Mouse (Mus musculus): Measurements from ENCODE around the gene Plekhf1.

Plekhf1 gene

GRCm38 (mm10) chr7:38200606-38201289 is 27.1 kb downstream of the Plekhf1 start:
- peak; percentile 99 for TF ChIP-seq CTCF (conservative IDR thresholded peaks at IDR 0.05; ENCODE audit: low read length)
- TF ChIP-seq POU5F1 (IDR thresholded peaks at IDR 0.05; ENCODE audit: borderline replicate concordance, low read length): no peak
- TF ChIP-seq NANOG (IDR thresholded peaks at IDR 0.05; ENCODE audit: borderline replicate concordance, low read length): no peak
- no peaks in the 10 kb centered on the region for H3K36me3 ChIP-seq (ENCODE audit: insufficient read depth, low read length)
- H3K9me3 ChIP-seq (ENCODE audit: low read length): peaks cover 6% of the 10 kb centered on the region
- H3K4me1 ChIP-seq (replicated peaks; ENCODE audit: low read depth, low read length): peaks cover 49% of the 10 kb centered on the region
- no peaks in the 10 kb centered on the region for H3K27me3 ChIP-seq (ENCODE audit: insufficient read depth, low read length)
- peak overlapping the region; percentile 35; the same call in 1 of the 2 replicates for H3K4me3 ChIP-seq (replicated peaks; ENCODE audit: low read length)

- H3K9me3 ChIP-seq (ENCODE audit: low read length): peaks cover 6% of the 10 kb centered on the region
- H3K36me3 ChIP-seq (ENCODE audit: insufficient read depth, low read length): no peaks in the 10 kb centered on the region
- TF ChIP-seq POU5F1 (IDR thresholded peaks at IDR 0.05; ENCODE audit: borderline replicate concordance, low read length) (no peak), NANOG (IDR thresholded peaks at IDR 0.05; ENCODE audit: borderline replicate concordance, low read length) (no peak), CTCF (conservative IDR thresholded peaks at IDR 0.05; ENCODE audit: low read length) (no peak)
- no peaks in the 10 kb centered on the region for H3K27me3 ChIP-seq (ENCODE audit: insufficient read depth, low read length)
- H3K4me1 ChIP-seq (replicated peaks; ENCODE audit: low read depth, low read length): peaks cover 43% of the 10 kb centered on the region
- peak overlapping the region; percentile 35; the same call in 1 of the 2 replicates for H3K4me3 ChIP-seq (replicated peaks; ENCODE audit: low read length)
These were observed 27.8 kb downstream of the Plekhf1 start for GRCm38 (mm10) chr7:38199907-38200605.

DNA sequence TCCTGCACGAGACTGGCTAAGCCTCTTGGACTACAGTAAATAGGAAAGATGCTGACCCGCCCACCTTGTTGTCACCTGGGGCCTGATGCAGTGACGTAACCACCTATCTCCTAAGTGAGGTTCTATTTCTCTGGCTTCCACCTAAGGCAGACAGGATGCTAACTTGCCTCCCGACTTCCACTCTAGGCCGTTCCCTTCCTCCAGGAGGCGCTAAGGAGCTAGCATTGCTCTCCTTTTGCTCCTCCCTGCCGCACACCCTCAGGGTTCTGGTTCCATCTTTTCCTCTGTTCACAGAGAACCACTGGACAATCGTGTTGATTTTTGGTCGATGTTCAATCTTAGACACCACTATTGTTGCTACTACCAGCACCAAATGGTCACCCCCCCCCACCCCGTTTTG is 36.2 kb downstream of the Plekhf1 start:
- H3K27me3 ChIP-seq (ENCODE audit: insufficient read depth, low read length): no peaks in the 10 kb centered on the region
- TF ChIP-seq POU5F1 (IDR thresholded peaks at IDR 0.05; ENCODE audit: borderline replicate concordance, low read length) (no peak), CTCF (conservative IDR thresholded peaks at IDR 0.05; ENCODE audit: low read length) (peak; percentile 90)
- no peaks in the 10 kb centered on the region for H3K9me3 ChIP-seq (ENCODE audit: low read length)
- peaks cover 3% of the 10 kb centered on the region; the same call in 1 of the 2 replicates for H3K36me3 ChIP-seq (ENCODE audit: insufficient read depth, low read length)
- peak overlapping the region; percentile 39; the same call in 1 of the 2 replicates for H3K4me3 ChIP-seq (replicated peaks; ENCODE audit: low read length)
- H3K4me1 ChIP-seq (replicated peaks; ENCODE audit: low read depth, low read length): peaks cover 36% of the 10 kb centered on the region

DNA sequence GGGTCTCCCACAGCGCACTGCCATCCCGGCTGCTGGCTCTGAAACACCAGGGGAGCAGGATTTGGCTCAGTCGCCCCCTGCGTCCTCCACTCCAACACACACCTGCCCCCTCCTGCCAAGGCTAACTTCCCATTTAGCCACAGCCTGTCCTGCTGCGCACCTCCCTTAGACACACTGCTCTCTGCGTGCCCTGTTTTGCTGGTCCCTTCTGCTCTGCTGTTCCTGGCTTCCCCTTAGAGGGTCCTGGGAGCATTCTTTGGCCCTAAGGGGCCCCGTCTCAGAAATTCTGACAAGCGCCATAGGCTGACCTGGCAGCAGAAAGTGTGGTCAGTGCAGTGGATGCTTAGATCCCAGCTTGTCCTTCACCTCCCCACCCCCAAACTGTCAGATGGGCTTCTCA is 36.7 kb downstream of the Plekhf1 start:
- Histone ChIP-seq H3K9me3 (ENCODE audit: low read length) (no peaks in the 10 kb centered on the region), H3K4me3 (replicated peaks; ENCODE audit: low read length) (peak overlapping the region; percentile 39; the same call in 1 of the 2 replicates), H3K27me3 (ENCODE audit: insufficient read depth, low read length) (no peaks in the 10 kb centered on the region), H3K4me1 (replicated peaks; ENCODE audit: low read depth, low read length) (peaks cover 37% of the 10 kb centered on the region), H3K36me3 (ENCODE audit: insufficient read depth, low read length) (peaks cover 3% of the 10 kb centered on the region; the same call in 1 of the 2 replicates)
- TF ChIP-seq CTCF (conservative IDR thresholded peaks at IDR 0.05; ENCODE audit: low read length) (no peak), POU5F1 (IDR thresholded peaks at IDR 0.05; ENCODE audit: borderline replicate concordance, low read length) (no peak), NANOG (IDR thresholded peaks at IDR 0.05; ENCODE audit: borderline replicate concordance, low read length) (no peak)

DNA sequence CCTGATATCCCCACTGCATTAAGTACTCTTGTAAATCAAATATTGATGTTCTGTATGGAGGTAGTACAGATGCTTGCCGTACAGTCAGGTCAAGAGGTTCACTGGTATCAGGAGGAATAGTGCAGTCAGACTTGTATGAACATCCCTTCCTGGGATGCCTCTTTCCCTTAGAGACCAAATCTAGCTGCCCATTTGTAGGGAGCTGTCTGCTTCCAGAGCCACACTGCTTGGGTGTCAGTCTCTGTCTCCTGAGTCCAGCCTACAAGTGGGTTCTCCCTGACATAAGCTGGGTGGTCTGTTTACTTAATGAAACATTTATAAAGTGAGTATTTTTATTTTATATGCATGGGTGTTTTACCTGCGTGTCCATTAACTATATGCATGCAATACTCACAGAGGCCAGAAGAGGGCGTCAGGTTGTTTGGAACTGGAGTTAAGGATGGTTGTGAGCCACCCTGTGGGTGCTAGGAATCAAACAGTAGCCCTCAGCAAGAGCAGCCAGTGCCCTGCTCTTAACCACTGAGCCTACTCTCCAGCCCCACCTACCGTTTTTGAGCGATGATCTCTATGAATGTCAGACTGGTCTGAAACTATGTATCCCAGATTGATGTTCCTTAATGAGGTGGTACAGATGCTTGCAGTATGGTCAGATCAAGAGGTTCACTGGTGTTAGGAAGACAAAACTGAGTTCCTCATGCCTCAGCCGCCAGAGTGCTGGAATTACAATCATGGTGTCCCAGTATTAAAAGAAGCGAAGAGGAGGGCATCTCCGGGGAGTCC is 37.6 kb downstream of the Plekhf1 start:
- H3K36me3 ChIP-seq (ENCODE audit: insufficient read depth, low read length): peaks cover 3% of the 10 kb centered on the region; the same call in 1 of the 2 replicates

DNA sequence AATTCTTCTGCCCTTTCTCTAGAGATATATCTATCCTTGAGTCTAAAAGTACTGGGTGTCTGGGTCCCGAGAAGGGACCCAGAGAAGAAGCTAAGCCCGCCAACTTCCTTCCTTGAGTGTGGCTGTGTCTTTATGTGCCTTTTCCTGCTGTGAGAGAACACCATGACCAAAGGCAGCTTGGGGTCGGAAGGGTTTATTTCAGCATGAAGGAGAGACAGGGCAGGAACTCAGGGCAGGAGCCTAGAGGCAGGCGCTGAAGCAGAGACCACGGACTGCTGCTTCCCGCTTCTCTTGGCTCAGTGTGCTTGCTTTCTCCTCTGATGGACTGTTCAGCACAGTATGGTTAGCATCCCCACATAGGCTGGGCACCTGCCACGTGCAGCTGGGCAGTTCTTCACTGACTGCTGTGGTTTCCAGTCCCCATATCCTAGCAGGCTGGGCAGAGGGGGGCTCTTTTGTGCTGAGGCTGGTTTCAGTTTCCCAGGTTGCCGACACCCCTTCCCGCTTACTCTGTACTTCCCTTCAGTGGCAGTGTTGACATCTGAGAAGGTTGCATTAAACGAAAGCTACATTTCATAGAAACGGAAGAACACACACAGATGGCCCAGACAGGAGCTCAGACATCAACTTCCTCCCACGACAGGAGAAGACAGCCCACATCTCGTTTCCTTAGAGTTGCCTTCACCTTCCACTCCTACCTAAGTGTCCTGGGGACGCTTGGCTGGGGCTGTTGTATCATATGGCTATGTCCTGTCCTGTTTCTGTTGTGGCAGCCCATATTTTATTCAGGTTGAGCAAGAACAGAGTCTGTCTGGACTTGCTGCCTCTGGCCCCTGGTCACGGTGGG is 38.5 kb downstream of the Plekhf1 start:
- H3K36me3 ChIP-seq (ENCODE audit: insufficient read depth, low read length): peaks cover 3% of the 10 kb centered on the region; the same call in 1 of the 2 replicates
- no peaks in the 10 kb centered on the region for H3K9me3 ChIP-seq (ENCODE audit: low read length)
- no peaks in the 10 kb centered on the region for H3K27me3 ChIP-seq (ENCODE audit: insufficient read depth, low read length)
- peaks cover 48% of the 10 kb centered on the region for H3K4me1 ChIP-seq (replicated peaks; ENCODE audit: low read depth, low read length)
- H3K4me3 ChIP-seq (replicated peaks; ENCODE audit: low read length): no peak overlapping the region
- TF ChIP-seq CTCF (conservative IDR thresholded peaks at IDR 0.05; ENCODE audit: low read length): no peak
- TF ChIP-seq POU5F1 (IDR thresholded peaks at IDR 0.05; ENCODE audit: borderline replicate concordance, low read length): no peak

More for the DNA sequence above, 37.6 kb downstream of the Plekhf1 start:
- TF ChIP-seq NANOG (IDR thresholded peaks at IDR 0.05; ENCODE audit: borderline replicate concordance, low read length) (no peak), CTCF (conservative IDR thresholded peaks at IDR 0.05; ENCODE audit: low read length) (peak; percentile 55)
- no peaks in the 10 kb centered on the region for H3K9me3 ChIP-seq (ENCODE audit: low read length)
- peaks cover 46% of the 10 kb centered on the region for H3K4me1 ChIP-seq (replicated peaks; ENCODE audit: low read depth, low read length)
- no peaks in the 10 kb centered on the region for H3K27me3 ChIP-seq (ENCODE audit: insufficient read depth, low read length)
- H3K4me3 ChIP-seq (replicated peaks; ENCODE audit: low read length): no peak overlapping the region

DNA sequence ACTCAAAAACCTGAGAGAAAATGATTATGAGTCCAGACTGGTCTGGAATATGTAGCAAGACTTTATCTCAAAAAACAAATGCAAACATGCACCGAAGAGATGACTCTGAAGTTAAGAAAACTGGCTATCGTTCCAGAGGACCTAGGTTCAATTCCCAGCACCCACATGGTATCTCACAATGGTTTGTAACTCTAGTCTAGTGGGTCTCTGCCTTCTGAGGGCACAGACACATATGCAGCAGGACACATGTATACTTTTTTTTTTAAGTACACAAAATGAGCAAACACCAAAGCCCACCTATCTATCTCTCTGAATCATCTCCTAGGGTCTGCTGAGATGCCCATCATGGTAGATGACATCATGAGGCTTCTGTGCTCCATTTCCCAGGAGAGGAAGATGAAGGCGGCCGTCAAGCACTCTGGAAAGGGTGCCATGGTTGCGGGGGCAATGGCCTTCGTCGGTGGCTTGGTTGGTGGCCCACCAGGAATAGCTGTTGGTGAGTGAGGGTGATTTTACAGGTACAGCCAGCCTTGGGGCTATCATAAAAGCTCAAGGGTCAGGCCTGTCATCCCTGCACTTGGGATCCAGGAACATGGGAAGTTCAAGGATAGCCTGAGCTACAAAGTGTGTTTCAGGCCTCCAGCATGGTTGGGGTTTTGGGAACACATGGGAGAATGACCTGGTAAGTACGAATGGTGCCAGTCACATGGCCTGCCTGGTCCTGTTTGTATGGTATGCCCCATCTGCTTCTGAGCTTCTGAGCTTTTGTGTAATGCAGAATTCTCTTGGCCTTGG is 39.3 kb downstream of the Plekhf1 start:
- H3K4me1 ChIP-seq (replicated peaks; ENCODE audit: low read depth, low read length): peaks cover 46% of the 10 kb centered on the region
- no peak overlapping the region for H3K4me3 ChIP-seq (replicated peaks; ENCODE audit: low read length)
- H3K27me3 ChIP-seq (ENCODE audit: insufficient read depth, low read length): no peaks in the 10 kb centered on the region
- H3K36me3 ChIP-seq (ENCODE audit: insufficient read depth, low read length): peaks cover 3% of the 10 kb centered on the region; the same call in 1 of the 2 replicates
- TF ChIP-seq POU5F1 (IDR thresholded peaks at IDR 0.05; ENCODE audit: borderline replicate concordance, low read length): no peak
- no peak for TF ChIP-seq CTCF (conservative IDR thresholded peaks at IDR 0.05; ENCODE audit: low read length)
- no peak for TF ChIP-seq NANOG (IDR thresholded peaks at IDR 0.05; ENCODE audit: borderline replicate concordance, low read length)
- no peaks in the 10 kb centered on the region for H3K9me3 ChIP-seq (ENCODE audit: low read length)
